In genomic region chr1:162093806-162094522, GRCm38 (mm10) we compare ENCODE assay signal across 9 mouse cellular contexts.
A peak's percentile ranks its signal among the peaks of the same experiment; 100 is the strongest.
DNase-seq lines count a peak whose midpoint lies in the region; ATAC-seq and TF ChIP-seq lines count a peak whose summit lies in the region.
"Had no signal": no experiment of that assay in that cellular context is flagged by ENCODE, and none has a peak within 500 bp of the region (broad histone marks: within the 10 kb centered on the region; RNA-seq: fewer than 3 reads in every experiment).

No protein-coding gene starts in this region.

- no peak for DNase-seq in lung, postnatal 0 days (ENCODE audit: low spot score)
- DNase-seq in lung, adult 2 months = no peak
- peak; percentile 95 for DNase-seq in heart, adult 11 months
- DNase-seq in kidney, postnatal 10 days = peak; percentile 20
- no peak for DNase-seq in left cerebral cortex, adult 9 months (ENCODE audit: low spot score in 2 of 2)
- DNase-seq in midbrain, embryonic 14.5 days = no peak
- DNase-seq in forebrain, embryonic 10.5 days (ENCODE audit: extremely low spot score, low spot score) = no peak
- DNase-seq: retina, postnatal 1 day had no signal

- WGBS in lung, postnatal 0 days = 44% methylated on average over 9 of the region's 9 CpGs
- 48% methylated on average over 9 of the region's 9 CpGs for WGBS in lung, adult 2 months
- WGBS in stomach, embryonic 16.5 days = 44% methylated on average over 9 of the region's 9 CpGs
- 86% methylated on average over 9 of the region's 9 CpGs for WGBS in midbrain, embryonic 14.5 days
- 85% methylated on average over 9 of the region's 9 CpGs for WGBS in forebrain, embryonic 10.5 days

- TF ChIP-seq EP300 in lung, postnatal 0 days (IDR thresholded peaks at IDR 0.05) = no peak

- no peak overlapping the region for H3K4me2 ChIP-seq in lung, postnatal 0 days (replicated peaks; ENCODE audit: low read depth, low read length)
- H3K4me2 ChIP-seq in stomach, embryonic 16.5 days (ENCODE audit: low read depth, low read length) = no peak overlapping the region
- no peak overlapping the region for H3K4me2 ChIP-seq in midbrain, embryonic 14.5 days (ENCODE audit: low read length)

- H3K27me3 ChIP-seq in lung, postnatal 0 days (replicated peaks; ENCODE audit: insufficient read depth, low read length) = no peaks in the 10 kb centered on the region
- no peaks in the 10 kb centered on the region for H3K27me3 ChIP-seq in stomach, embryonic 16.5 days (ENCODE audit: control insufficient read depth, insufficient read depth, low read length)
- H3K27me3 ChIP-seq in midbrain, embryonic 14.5 days (ENCODE audit: control insufficient read depth, insufficient read depth, low read length) = no peaks in the 10 kb centered on the region
- H3K27me3 ChIP-seq in forebrain, embryonic 10.5 days (ENCODE audit: poor library complexity, severe bottlenecking) = no peaks in the 10 kb centered on the region

- no peak for TF ChIP-seq POLR2A in lung, adult 2 months (IDR thresholded peaks at IDR 0.05; ENCODE audit: borderline replicate concordance, extremely low read depth, low read depth, low read length)

- H3K9me3 ChIP-seq in lung, postnatal 0 days (ENCODE audit: low read length) = no peaks in the 10 kb centered on the region
- H3K9me3 ChIP-seq in stomach, embryonic 16.5 days (replicated peaks; ENCODE audit: control insufficient read depth, low read length) = no peaks in the 10 kb centered on the region
- no peaks in the 10 kb centered on the region for H3K9me3 ChIP-seq in midbrain, embryonic 14.5 days (ENCODE audit: control insufficient read depth, low read length)
- H3K9me3 ChIP-seq in forebrain, embryonic 10.5 days = no peaks in the 10 kb centered on the region

- no peak overlapping the region for H3K9ac ChIP-seq in lung, postnatal 0 days (replicated peaks; ENCODE audit: low read depth)
- H3K9ac ChIP-seq in stomach, embryonic 16.5 days (ENCODE audit: low read length) = no peak overlapping the region
- H3K9ac ChIP-seq in midbrain, embryonic 14.5 days (replicated peaks; ENCODE audit: low read length) = no peak overlapping the region

- H3K4me1 ChIP-seq in lung, postnatal 0 days (ENCODE audit: insufficient read depth, low read depth, low read length) = no peaks in the 10 kb centered on the region
- H3K4me1 ChIP-seq in lung, adult 2 months (ENCODE audit: control insufficient read depth, insufficient read depth, low read length) = no peaks in the 10 kb centered on the region
- peaks cover 6% of the 10 kb centered on the region for H3K4me1 ChIP-seq in stomach, embryonic 16.5 days (ENCODE audit: control insufficient read depth, insufficient read depth, low read length)
- no peaks in the 10 kb centered on the region for H3K4me1 ChIP-seq in midbrain, embryonic 14.5 days (ENCODE audit: control insufficient read depth, insufficient read depth, low read length)
- H3K4me1 ChIP-seq in forebrain, embryonic 10.5 days = no peaks in the 10 kb centered on the region

- peak; percentile 32; the same call in 1 of the 2 replicates for ATAC-seq in lung, postnatal 0 days
- peak; percentile 62; the same call in 1 of the 2 replicates for ATAC-seq in stomach, embryonic 16.5 days (ENCODE audit: insufficient read depth, low FRiP score)
- ATAC-seq in midbrain, embryonic 14.5 days (ENCODE audit: low FRiP score, low TSS enrichment) = no peak

- no peak overlapping the region for H3K4me3 ChIP-seq in lung, postnatal 0 days (ENCODE audit: low read depth, low read length)
- H3K4me3 ChIP-seq in lung, adult 2 months (replicated peaks; ENCODE audit: extremely low read depth, low read depth, low read length) = no peak overlapping the region
- no peak overlapping the region for H3K4me3 ChIP-seq in stomach, embryonic 16.5 days (replicated peaks; ENCODE audit: low read length)
- H3K4me3 ChIP-seq in midbrain, embryonic 14.5 days (replicated peaks; ENCODE audit: low read depth, low read length) = no peak overlapping the region
- H3K4me3 ChIP-seq in forebrain, embryonic 10.5 days = no peak overlapping the region

- no peaks in the 10 kb centered on the region for H3K36me3 ChIP-seq in lung, postnatal 0 days (ENCODE audit: insufficient read depth, low read length)
- no peaks in the 10 kb centered on the region for H3K36me3 ChIP-seq in stomach, embryonic 16.5 days (ENCODE audit: control insufficient read depth, insufficient read depth, low read length)
- H3K36me3 ChIP-seq in midbrain, embryonic 14.5 days (ENCODE audit: control insufficient read depth, insufficient read depth, low read length) = no peaks in the 10 kb centered on the region
- no peaks in the 10 kb centered on the region for H3K36me3 ChIP-seq in forebrain, embryonic 10.5 days (replicated peaks)

- no peak for TF ChIP-seq CTCF in lung, postnatal 0 days (IDR thresholded peaks at IDR 0.05)
- no peak for TF ChIP-seq CTCF in lung, adult 2 months (IDR thresholded peaks at IDR 0.05; ENCODE audit: insufficient read depth, low read length)

- peak overlapping the region; percentile 26; the same call in 1 of the 2 replicates for H3K27ac ChIP-seq in lung, postnatal 0 days (ENCODE audit: low read length)
- H3K27ac ChIP-seq in stomach, embryonic 16.5 days (ENCODE audit: low read length) = peak overlapping the region; percentile 82
- H3K27ac ChIP-seq in midbrain, embryonic 14.5 days (replicated peaks; ENCODE audit: low read depth, low read length) = no peak overlapping the region
- H3K27ac ChIP-seq in forebrain, embryonic 10.5 days = no peak overlapping the region

Comparison
In these comparisons a context has a peak if more than half of its experiments do, and no peak if none do; other contexts are left out.
1. DNase-seq: peak in heart, adult 11 months (single experiment) and kidney, postnatal 10 days (single experiment); none in lung, postnatal 0 days (single experiment), lung, adult 2 months (single experiment), left cerebral cortex, adult 9 months (0 of 2), midbrain, embryonic 14.5 days (single experiment) and forebrain, embryonic 10.5 days (single experiment).
2. H3K27ac ChIP-seq: peak in lung, postnatal 0 days (single experiment) and stomach, embryonic 16.5 days (single experiment); none in midbrain, embryonic 14.5 days (single experiment) and forebrain, embryonic 10.5 days (single experiment).